In genomic region chr2:164790451-164790850, GRCm38 (mm10) we compare ENCODE assay signal across 24 mouse cellular contexts. TPM values are rescaled to one million over a fixed set of nuclear protein-coding genes. Genes with fewer than 3 reads are reported as not detected.
DNase-seq lines count a peak whose midpoint lies in the region; ATAC-seq and TF ChIP-seq lines count a peak whose summit lies in the region.
"Had no signal": no experiment of that assay in that cellular context is flagged by ENCODE, and none has a peak within 500 bp of the region (broad histone marks: within the 10 kb centered on the region; RNA-seq: fewer than 3 reads in every experiment).

No protein-coding gene starts in this region.

- peaks cover 21% of the 10 kb centered on the region; the same call in 1 of the 2 replicates for H3K36me3 ChIP-seq in lung, postnatal 0 days (ENCODE audit: insufficient read depth, low read length)
- H3K36me3 ChIP-seq in hindbrain, embryonic 11.5 days (ENCODE audit: control insufficient read depth, insufficient read depth, low read length): peaks cover 2% of the 10 kb centered on the region; the same call in 1 of the 2 replicates

- 0 out of 2 replicates have a peak, but pooled peaks have one; percentile 35 for TF ChIP-seq EP300 in lung, postnatal 0 days (IDR thresholded peaks at IDR 0.05)

- 41% methylated on average over 4 of the region's 4 CpGs for WGBS in lung, postnatal 0 days
- WGBS in hindbrain, embryonic 11.5 days: 88% methylated on average over 4 of the region's 4 CpGs

- no peak for TF ChIP-seq CTCF in lung, postnatal 0 days (IDR thresholded peaks at IDR 0.05)

- no peaks in the 10 kb centered on the region for H3K9me3 ChIP-seq in lung, postnatal 0 days (ENCODE audit: low read length)
- H3K9me3 ChIP-seq in hindbrain, embryonic 11.5 days (ENCODE audit: control insufficient read depth, low read length): no peaks in the 10 kb centered on the region
- H3K9me3 ChIP-seq: forebrain, embryonic 12.5 days; heart, embryonic 15.5 days; limb, embryonic 10.5 days; megakaryocyte, embryonic 14.5 days; midbrain, embryonic 15.5 days; neural tube, embryonic 15.5 days had no signal

- 0 out of 2 replicates have a peak, but pooled peaks cover 8% of the 10 kb centered on the region for H3K4me1 ChIP-seq in lung, postnatal 0 days (ENCODE audit: insufficient read depth, low read depth, low read length)
- peaks cover 2% of the 10 kb centered on the region; the same call in 1 of the 2 replicates for H3K4me1 ChIP-seq in hindbrain, embryonic 11.5 days (replicated peaks; ENCODE audit: control insufficient read depth, insufficient read depth, low read length)

- H3K27me3 ChIP-seq in lung, postnatal 0 days (replicated peaks; ENCODE audit: insufficient read depth, low read length): no peaks in the 10 kb centered on the region
- no peaks in the 10 kb centered on the region for H3K27me3 ChIP-seq in hindbrain, embryonic 11.5 days (ENCODE audit: control insufficient read depth, insufficient read depth, low read length)
- H3K27me3 ChIP-seq: heart, embryonic 15.5 days; megakaryocyte, embryonic 14.5 days; midbrain, embryonic 15.5 days; neural tube, embryonic 15.5 days; Patski had no signal

- H3K4me3 ChIP-seq in lung, postnatal 0 days (ENCODE audit: low read depth, low read length): no peak overlapping the region
- no peak overlapping the region for H3K4me3 ChIP-seq in hindbrain, embryonic 11.5 days (ENCODE audit: low read depth, low read length)
- H3K4me3 ChIP-seq: forebrain, embryonic 12.5 days; heart, embryonic 15.5 days; limb, embryonic 10.5 days; megakaryocyte, embryonic 14.5 days; midbrain, embryonic 15.5 days; neural tube, embryonic 15.5 days had no signal

- 0 out of 2 replicates have a peak overlapping the region, but pooled peaks have one; percentile 38 for H3K27ac ChIP-seq in lung, postnatal 0 days (ENCODE audit: low read length)
- H3K27ac ChIP-seq in hindbrain, embryonic 11.5 days (ENCODE audit: low read depth, low read length): no peak overlapping the region
- H3K27ac ChIP-seq: forebrain, embryonic 12.5 days; heart, embryonic 15.5 days; limb, embryonic 10.5 days; midbrain, embryonic 15.5 days; neural tube, embryonic 15.5 days had no signal

- peak; percentile 29 to 33 for DNase-seq in heart, adult 18-20 months
- no peak for DNase-seq in heart, adult 11 months
- peak; percentile 47 for DNase-seq in 3T3-L1 (ENCODE audit: low read depth, low spot score)
- DNase-seq in NIH3T3 (ENCODE audit: low read depth): peak; percentile 57
- peak; percentile 88 for DNase-seq in lung, postnatal 0 days (ENCODE audit: low spot score)
- no peak for DNase-seq in hindbrain, embryonic 11.5 days (ENCODE audit: low spot score)
- no peak for DNase-seq in frontal cortex, postnatal 25 days (ENCODE audit: low spot score in 2 of 2)
- DNase-seq: cerebellum, adult 11 months; cerebellum, postnatal 14 days; gastrocnemius, postnatal 14 days; heart, postnatal 4 days; layer of hippocampus, adult 9-11 months; right cerebral cortex, postnatal 25 days; thymus, postnatal 36 days had no signal

- ATAC-seq in lung, postnatal 0 days: peak; percentile 46
- ATAC-seq in hindbrain, embryonic 11.5 days (ENCODE audit: low FRiP score): no peak
- ATAC-seq: hindbrain, embryonic 16.5 days; intestine, postnatal 0 days; midbrain, embryonic 15.5 days; Patski had no signal

- no peak overlapping the region for H3K9ac ChIP-seq in lung, postnatal 0 days (replicated peaks; ENCODE audit: low read depth)
- no peak overlapping the region for H3K9ac ChIP-seq in hindbrain, embryonic 11.5 days (ENCODE audit: low read depth, low read length)
- H3K9ac ChIP-seq: forebrain, embryonic 12.5 days; heart, embryonic 15.5 days; midbrain, embryonic 15.5 days; neural tube, embryonic 15.5 days had no signal

- H3K4me2 ChIP-seq in lung, postnatal 0 days (replicated peaks; ENCODE audit: low read depth, low read length): no peak overlapping the region
- no peak overlapping the region for H3K4me2 ChIP-seq in hindbrain, embryonic 11.5 days (replicated peaks; ENCODE audit: low read depth, low read length)
- H3K4me2 ChIP-seq: forebrain, embryonic 12.5 days; heart, embryonic 15.5 days; midbrain, embryonic 15.5 days; neural tube, embryonic 15.5 days had no signal

RNA-seq across cellular contexts. Expression of gene Snx21, which starts 4.8 kb away (rescaled TPM):
- 10 to 100 TPM; 23.9 to 25.6 TPM for total RNA-seq in heart, adult 18-20 months (2021)
- 27.4 and 28.6 TPM in 2 replicates for polyA plus RNA-seq in lung, postnatal 0 days (2015; fragmentation: Nextera tagmentation; extraction: Ambion mirVana)
- polyA plus RNA-seq in hindbrain, embryonic 11.5 days (2014; fragmentation: Nextera tagmentation; extraction: Ambion mirVana): 8.6 and 11.6 TPM in 2 replicates

RNA-seq across cellular contexts. Expression of gene Tnnc2, which starts 10.7 kb away (rescaled TPM):
- 1 to 10 TPM in 1 of 2 experiments, not detected in 1; 1.2 TPM for total RNA-seq in heart, adult 18-20 months (2021)
- 0.47 and 1.2 TPM in 2 replicates for polyA plus RNA-seq in lung, postnatal 0 days (2015; fragmentation: Nextera tagmentation; extraction: Ambion mirVana)
- polyA plus RNA-seq in hindbrain, embryonic 11.5 days (2014; fragmentation: Nextera tagmentation; extraction: Ambion mirVana): 4.8 and 7.1 TPM in 2 replicates
- polyA plus RNA-seq: midbrain, embryonic 15.5 days; spleen, adult 2 months had no signal

RNA-seq across cellular contexts. Expression of gene Acot8, which starts 14.2 kb away (rescaled TPM):
- 10 to 100 TPM; 12.4 to 12.5 TPM for total RNA-seq in heart, adult 18-20 months (2021)
- polyA plus RNA-seq in lung, postnatal 0 days (2015; fragmentation: Nextera tagmentation; extraction: Ambion mirVana): 17.8 and 18.9 TPM in 2 replicates
- 11.9 and 12.8 TPM in 2 replicates for polyA plus RNA-seq in hindbrain, embryonic 11.5 days (2014; fragmentation: Nextera tagmentation; extraction: Ambion mirVana)

RNA-seq across cellular contexts. Expression of gene Zswim3, which starts 14.4 kb away (rescaled TPM):
- 1 to 10 TPM; 2.4 to 2.5 TPM for total RNA-seq in heart, adult 18-20 months (2021)
- 4.3 and 5.3 TPM in 2 replicates for polyA plus RNA-seq in lung, postnatal 0 days (2015; fragmentation: Nextera tagmentation; extraction: Ambion mirVana)
- polyA plus RNA-seq in hindbrain, embryonic 11.5 days (2014; fragmentation: Nextera tagmentation; extraction: Ambion mirVana): 13.3 and 13.7 TPM in 2 replicates

RNA-seq across cellular contexts. Expression of gene Ube2c, which starts 20.8 kb away (rescaled TPM):
- total RNA-seq in heart, adult 18-20 months (2021): 1 to 10 TPM in 1 of 2 experiments, under 1 TPM in 1; 0.80 to 2.4 TPM
- polyA plus RNA-seq in lung, postnatal 0 days (2015; fragmentation: Nextera tagmentation; extraction: Ambion mirVana): 21.1 and 33.3 TPM in 2 replicates
- polyA plus RNA-seq in hindbrain, embryonic 11.5 days (2014; fragmentation: Nextera tagmentation; extraction: Ambion mirVana): 498 and 520 TPM in 2 replicates

Comparison
In these comparisons a context has a peak if more than half of its experiments do, and no peak if none do; other contexts are left out.
1. DNase-seq: peak in heart, adult 18-20 months (2 of 2), 3T3-L1 (single experiment), NIH3T3 (single experiment) and lung, postnatal 0 days (single experiment); none in heart, adult 11 months (single experiment), hindbrain, embryonic 11.5 days (single experiment) and frontal cortex, postnatal 25 days (0 of 2).